Mouse (Mus musculus) bone marrow, adult 2 months (tissue): ENCODE measurements around the gene Anxa1.

Experiments used
- CTCF ChIP-seq: fragments of 200-500 bp; IDR thresholded peaks from 2 replicates; pipeline ENCODE4 v1.5.1; 2011; ENCODE audit warnings: low read length, control low read depth; ENCODE audit not compliant: control insufficient read depth, insufficient read depth
- POLR2A ChIP-seq: fragments of 200-500 bp; IDR thresholded peaks from 2 replicates; pipeline ENCODE4 v1.6.1; 2011; ENCODE audit warnings: low read depth, mild to moderate bottlenecking, control low read depth, low read length, borderline replicate concordance; ENCODE audit not compliant: control insufficient read depth

DNA sequence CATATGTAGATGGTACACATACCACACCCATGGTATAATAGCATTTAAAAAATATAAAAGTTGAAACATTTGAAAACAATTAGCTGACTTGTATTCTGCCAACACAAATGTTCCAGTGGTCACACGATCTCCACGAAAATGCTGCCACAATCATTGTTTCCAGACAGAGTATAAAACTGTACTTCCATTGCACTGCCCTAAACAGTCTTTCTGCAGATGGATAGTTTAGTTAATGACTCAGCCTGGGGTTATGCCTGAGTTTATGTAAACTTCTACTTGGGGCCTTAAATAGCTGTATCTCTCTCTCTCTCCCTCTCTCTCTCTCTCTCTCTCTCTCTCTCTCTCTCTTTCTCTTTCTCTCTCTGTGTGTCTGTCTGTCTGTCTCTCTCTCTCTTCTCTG lies 24.7 kb downstream of the Anxa1 start:
- TF ChIP-seq CTCF (no peak), POLR2A (no peak)
